Mouse (Mus musculus) heart, adult 2 months (tissue): ENCODE data around the gene Rnh1. TPM values are rescaled to one million over a fixed set of nuclear protein-coding genes. Genes with fewer than 3 reads are reported as not detected.

ENCODE experiments used
- DNase-seq, 2 experiments: peaks; one replicate each; pipeline ENCODE4 v3.0.0; 2021
- H3K27ac ChIP-seq: fragments of 200-600 bp; 2 replicates; pipeline ENCODE4 v1.8.1; 2022
- H3K27me3 ChIP-seq: fragments of 200-500 bp; 2 replicates; pipeline ENCODE4 v1.6.1; 2012; ENCODE audit warnings: mild to moderate bottlenecking, low read length, inconsistent platforms, mixed read lengths; ENCODE audit not compliant: control insufficient read depth, insufficient read depth
- H3K36me3 ChIP-seq: fragments of 200-500 bp; 2 replicates; pipeline ENCODE4 v1.6.1; 2012; ENCODE audit warnings: low read length, inconsistent platforms; ENCODE audit not compliant: control insufficient read depth, insufficient read depth
- H3K4me1 ChIP-seq: fragments of 200-500 bp; 2 replicates; pipeline ENCODE4 v1.6.1; 2011; ENCODE audit warnings: low read length; ENCODE audit not compliant: control insufficient read depth, insufficient read depth
- H3K4me3 ChIP-seq: fragments of 200-600 bp; 2 replicates; pipeline ENCODE4 v1.8.1; 2022
- H3K79me2 ChIP-seq: fragments of 200-500 bp; replicated peaks from 2 replicates; pipeline ENCODE4 v1.6.1; 2012; ENCODE audit warnings: mild to moderate bottlenecking, inconsistent platforms, low read length, moderate library complexity, mixed read lengths; ENCODE audit not compliant: control insufficient read depth, insufficient read depth
- H3K9ac ChIP-seq: fragments of 200-500 bp; 2 replicates; pipeline ENCODE4 v1.6.1; 2012; ENCODE audit warnings: low read depth, mild to moderate bottlenecking, control low read depth, inconsistent platforms, low read length, mixed read lengths
- CTCF ChIP-seq: fragments of 200-600 bp; IDR thresholded peaks from 2 replicates; pipeline ENCODE4 v1.8.1; 2022; ENCODE audit warnings: antibody characterized with exemption, mild to moderate bottlenecking, moderate library complexity
- EP300 ChIP-seq: fragments of 200-500 bp; IDR thresholded peaks from 2 replicates; pipeline ENCODE4 v1.6.1; 2011; ENCODE audit warnings: low read depth, low read length, control low read depth; ENCODE audit not compliant: insufficient read depth
- POLR2A ChIP-seq: fragments of 200-500 bp; IDR thresholded peaks from 2 replicates; pipeline ENCODE4 v1.6.1; 2011; ENCODE audit warnings: mild to moderate bottlenecking, low read depth, low read length, control low read depth; ENCODE audit not compliant: insufficient read depth
- WGBS: fragments of 180-500 bp; shearing (Covaris S2); methylation state at CpG from one replicate; pipeline ENCODE4 v1.1.7; 2018; 5-methylcytosine and 5-hydroxymethylcytosine counted together
- intact Hi-C: fragments of 180-260 bp; cut with DNase I; formaldehyde crosslinking; loops from one replicate; pipeline ENCODE4 v1.15.1; 2025
- polyA plus RNA-seq: library from polyadenylated mRNA; depleted of rRNA; stranded (reverse); fragments of >200 nt; gene quantifications from 2 replicates; pipeline ENCODE4 v1.2.3, GENCODE M21; 2012
- total RNA-seq, 2 experiments: library from RNA; stranded (reverse); gene quantifications; 2 replicates each; pipeline ENCODE4 v1.2.3; 2021

The Rnh1 gene
- total and polyA plus RNA-seq, 3 experiments: 62.9 to 73.9 (median 73.2) TPM

- whole genome bisulfite sequencing: under 1% methylated on average over 59 of the region's 59 CpGs
- intact Hi-C loops: no loop called here
Measured at GRCm38 (mm10) chr7:141131024-141131820, 41.4 kb downstream of the Rnh1 start.

DNA sequence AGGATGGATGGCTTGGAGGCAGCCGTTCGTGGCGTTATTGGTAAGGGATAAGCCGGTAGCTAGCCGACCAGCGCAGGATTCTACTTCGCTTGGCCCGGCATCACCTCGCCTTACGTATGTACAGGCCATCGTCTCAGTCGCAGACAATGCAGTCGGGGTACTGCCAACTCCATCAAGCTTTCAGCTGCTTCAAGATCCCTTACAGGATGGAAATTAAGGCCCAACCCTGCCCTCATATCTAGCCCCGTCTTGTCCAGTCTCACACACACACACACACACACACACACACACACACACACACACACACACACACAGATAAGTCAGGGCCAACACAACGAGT is 49.2 kb downstream of the Rnh1 start:
- intact Hi-C loops: loop anchor here (2.0 kb wide), 1 partner anchor 49 kb away; the partner anchor contains the start of gene Rnh1
- Histone ChIP-seq H3K9ac (peak overlapping the region; percentile 77), H3K36me3 (no peaks in the 10 kb centered on the region), H3K27ac (peak overlapping the region; percentile 85), H3K27me3 (no peaks in the 10 kb centered on the region), H3K79me2 (no peaks in the 10 kb centered on the region), H3K4me1 (peaks cover 3% of the 10 kb centered on the region; the same call in 1 of the 2 replicates), H3K4me3 (peak overlapping the region; percentile 77)
- TF ChIP-seq CTCF: no peak
- no peak for TF ChIP-seq POLR2A
- no peak for TF ChIP-seq EP300
- no peak for DNase-seq
- WGBS: under 1% methylated on average over 15 of the region's 15 CpGs

More at GRCm38 (mm10) chr7:141131024-141131820, 41.4 kb downstream of the Rnh1 start:
- TF ChIP-seq POLR2A (no peak), CTCF (no peak), EP300 (no peak)
- Histone ChIP-seq H3K9ac (peak overlapping the region; percentile 96), H3K4me1 (peaks cover 6% of the 10 kb centered on the region), H3K27ac (peak overlapping the region; percentile 81), H3K36me3 (no peaks in the 10 kb centered on the region), H3K27me3 (no peaks in the 10 kb centered on the region), H3K79me2 (0 out of 2 replicates have a peak, but pooled peaks cover 3% of the 10 kb centered on the region), H3K4me3 (peak overlapping the region; percentile 100)
- peak; percentile 89 to 92 for DNase-seq

- no peaks in the 10 kb centered on the region for H3K27me3 ChIP-seq
- H3K36me3 ChIP-seq: no peaks in the 10 kb centered on the region
- 1% methylated on average over 29 of the region's 29 CpGs for WGBS
- intact Hi-C loops: loop anchor here (1.0 to 2.0 kb wide), 2 partner anchors 27 to 50 kb away; partner anchors contain the start of gene Rnh1
- peak overlapping the region; percentile 85 for H3K27ac ChIP-seq
- DNase-seq: peak; percentile 94 to 96
- peak overlapping the region; percentile 77 for H3K4me3 ChIP-seq
- H3K4me1 ChIP-seq: peaks cover 3% of the 10 kb centered on the region; the same call in 1 of the 2 replicates
- no peaks in the 10 kb centered on the region for H3K79me2 ChIP-seq
- H3K9ac ChIP-seq: peak overlapping the region; percentile 77
- TF ChIP-seq EP300: peak; percentile 24; the same call in 1 of the 2 replicates
- peak; percentile 45 for TF ChIP-seq CTCF
- TF ChIP-seq POLR2A: peak; percentile 86
Measured at GRCm38 (mm10) chr7:141122689-141123516, 49.8 kb downstream of the Rnh1 start.

- Histone ChIP-seq H3K27ac (peak within 1 kb of the TSS; percentile 85), H3K36me3 (no peaks in the 10 kb centered on the region), H3K9ac (peak within 1 kb of the TSS; percentile 77), H3K27me3 (no peaks in the 10 kb centered on the region), H3K4me3 (peak within 1 kb of the TSS; percentile 77), H3K4me1 (peaks cover 3% of the 10 kb centered on the region; the same call in 1 of the 2 replicates), H3K79me2 (no peaks in the 10 kb centered on the region)
- TF ChIP-seq CTCF: no peak
- 0 out of 2 replicates have a peak, but pooled peaks have one; percentile 37 for TF ChIP-seq POLR2A
- no peak for TF ChIP-seq EP300
- peak; percentile 56 to 62 for DNase-seq
- 26% methylated on average over 14 of the region's 14 CpGs for WGBS
- intact Hi-C loops: loop anchor here (1.0 to 2.0 kb wide), 2 partner anchors 26 to 51 kb away; partner anchors contain the start of gene Rnh1
Measured at GRCm38 (mm10) chr7:141122245-141122644, 50.4 kb downstream of the Rnh1 start, which contains the start of gene Ptdss2. Gene Ptdss2, plus strand, starts transcription at chr7:141122382.

- DNase-seq: no peak
- Histone ChIP-seq H3K27me3 (no peaks in the 10 kb centered on the region), H3K4me1 (peaks cover 3% of the 10 kb centered on the region; the same call in 1 of the 2 replicates), H3K79me2 (no peaks in the 10 kb centered on the region), H3K4me3 (no peak overlapping the region), H3K27ac (no peak overlapping the region), H3K36me3 (no peaks in the 10 kb centered on the region), H3K9ac (no peak overlapping the region)
- intact Hi-C loops: no loop called here
- peak; percentile 15; the same call in 1 of the 2 replicates for TF ChIP-seq CTCF
- TF ChIP-seq POLR2A: no peak
- TF ChIP-seq EP300: no peak
- WGBS: 68% methylated on average over 5 of the region's 5 CpGs
Measured at GRCm38 (mm10) chr7:141121051-141121531, 51.6 kb downstream of the Rnh1 start.
